Mouse (Mus musculus): ENCODE measurements around the gene Abca17.

Gene Abca17

GRCm38 (mm10) chr17:24350926-24351759, at the start of gene Abca17:
Gene Abca17, minus strand, starts transcription at chr17:24351068.
- no peak for DNase-seq (ENCODE audit: low spot score in 2 of 2)

- no peak for DNase-seq (ENCODE audit: low spot score in 2 of 2)
Measured at GRCm38 (mm10) chr17:24394456-24394855, 43.6 kb upstream of the Abca17 start.

- DNase-seq (ENCODE audit: low spot score in 2 of 2), result no peak
Measured at GRCm38 (mm10) chr17:24393527-24393926, 42.7 kb upstream of the Abca17 start.

GRCm38 (mm10) chr17:24391149-24391548, 40.3 kb upstream of the Abca17 start:
- no peak for DNase-seq (ENCODE audit: low spot score in 2 of 2)

- DNase-seq (ENCODE audit: low spot score in 2 of 2), result peak in 1 of 2 experiments; percentile 21
Measured at GRCm38 (mm10) chr17:24389865-24390264, 39.0 kb upstream of the Abca17 start.

- DNase-seq (ENCODE audit: low spot score in 2 of 2), result no peak
Measured at GRCm38 (mm10) chr17:24388711-24389110, 37.8 kb upstream of the Abca17 start.

GRCm38 (mm10) chr17:24383789-24384188, 32.9 kb upstream of the Abca17 start:
- DNase-seq (ENCODE audit: low spot score in 2 of 2), result no peak

GRCm38 (mm10) chr17:24378496-24378895, 27.6 kb upstream of the Abca17 start:
- DNase-seq (ENCODE audit: low spot score in 2 of 2), result no peak

GRCm38 (mm10) chr17:24375886-24376285, 25.0 kb upstream of the Abca17 start:
- no peak for DNase-seq (ENCODE audit: low spot score in 2 of 2)

- no peak for DNase-seq (ENCODE audit: low spot score in 2 of 2)
Measured at GRCm38 (mm10) chr17:24375094-24375712, 24.3 kb upstream of the Abca17 start.

- no peak for DNase-seq (ENCODE audit: low spot score in 2 of 2)
Measured at GRCm38 (mm10) chr17:24365863-24366262, 15.0 kb upstream of the Abca17 start.

GRCm38 (mm10) chr17:24364461-24364860, 13.6 kb upstream of the Abca17 start:
- DNase-seq (ENCODE audit: low spot score in 2 of 2), result no peak

GRCm38 (mm10) chr17:24362527-24362926, 11.7 kb upstream of the Abca17 start:
- no peak for DNase-seq (ENCODE audit: low spot score in 2 of 2)

GRCm38 (mm10) chr17:24361291-24361690, 10.4 kb upstream of the Abca17 start:
- DNase-seq (ENCODE audit: low spot score in 2 of 2), result no peak

GRCm38 (mm10) chr17:24360841-24361240, 10.0 kb upstream of the Abca17 start:
- DNase-seq (ENCODE audit: low spot score in 2 of 2), result no peak

GRCm38 (mm10) chr17:24359903-24360302, 9.0 kb upstream of the Abca17 start:
- DNase-seq (ENCODE audit: low spot score in 2 of 2), result no peak

GRCm38 (mm10) chr17:24359006-24359405, 8.1 kb upstream of the Abca17 start:
- no peak for DNase-seq (ENCODE audit: low spot score in 2 of 2)

- DNase-seq (ENCODE audit: low spot score in 2 of 2), result no peak
Measured at GRCm38 (mm10) chr17:24355284-24355683, 4.4 kb upstream of the Abca17 start.

GRCm38 (mm10) chr17:24353960-24354359, 3.1 kb upstream of the Abca17 start:
- no peak for DNase-seq (ENCODE audit: low spot score in 2 of 2)

- DNase-seq (ENCODE audit: low spot score in 2 of 2), result no peak
Measured at GRCm38 (mm10) chr17:24352370-24353194, 1.7 kb upstream of the Abca17 start.

GRCm38 (mm10) chr17:24351760-24352357, 991 bp upstream of the Abca17 start, which contains the start of gene Abca3:
Gene Abca3, plus strand, starts transcription at chr17:24351950.
- DNase-seq (ENCODE audit: low spot score in 2 of 2), result peak; percentile 69 to 95

GRCm38 (mm10) chr17:24349176-24349575, 1.7 kb downstream of the Abca17 start:
- peak; percentile 16 to 44 for DNase-seq (ENCODE audit: low spot score in 2 of 2)

Measured in natural killer cell, adult 2 months (primary cell).